Mouse (Mus musculus): ENCODE measurements around the gene Zfp950.

- TF ChIP-seq POLR2A (IDR thresholded peaks at IDR 0.05; ENCODE audit: borderline replicate concordance, extremely low read depth, low read depth, low read length) (no peak), CTCF (IDR thresholded peaks at IDR 0.05; ENCODE audit: insufficient read depth, low read length) (no peak)
Observed at GRCm38 (mm10) chr19:61048646-61049045, 92.0 kb downstream of the Zfp950 start.

All from lung, adult 2 months (tissue).